Mouse (Mus musculus) hindbrain, embryonic 16.5 days (tissue): ENCODE data around the gene Rbm45. TPM values are rescaled to one million over a fixed set of nuclear protein-coding genes. Genes with fewer than 3 reads are reported as not detected.

Experiments used
- ATAC-seq: fragments of 200-750 bp; cut with Nextera tagmentation; 2 replicates; pipeline ENCODE4 v1.8.0; 2017; ENCODE audit warnings: moderate TSS enrichment, moderate library complexity
- H3K27ac ChIP-seq: fragments of 300-500 bp; sonication (generic); 2 replicates; pipeline ENCODE4 v1.5.1; 2014; ENCODE audit warnings: low read depth, mild to moderate bottlenecking, control low read depth, low read length, moderate library complexity
- H3K27me3 ChIP-seq: fragments of 300-500 bp; sonication (generic); replicated peaks from 2 replicates; pipeline ENCODE4 v1.6.1; 2014; ENCODE audit warnings: low read length; ENCODE audit not compliant: control insufficient read depth, insufficient read depth
- H3K36me3 ChIP-seq: fragments of 300-500 bp; sonication (generic); 2 replicates; pipeline ENCODE4 v1.6.1; 2014; ENCODE audit warnings: mild to moderate bottlenecking, low read length, moderate library complexity, mixed read lengths; ENCODE audit not compliant: control insufficient read depth, insufficient read depth
- H3K4me1 ChIP-seq: fragments of 300-500 bp; sonication (generic); 2 replicates; pipeline ENCODE4 v1.6.1; 2014; ENCODE audit warnings: low read depth, low read length; ENCODE audit not compliant: control insufficient read depth, insufficient read depth
- H3K4me2 ChIP-seq: fragments of 300-500 bp; sonication (generic); 2 replicates; pipeline ENCODE4 v1.6.1; 2014; ENCODE audit warnings: mild to moderate bottlenecking, low read length, control low read depth, moderate library complexity
- H3K4me3 ChIP-seq: fragments of 300-500 bp; sonication (generic); 2 replicates; pipeline ENCODE4 v1.5.1; 2014; ENCODE audit warnings: mild to moderate bottlenecking, low read length, control low read depth, moderate library complexity
- H3K9ac ChIP-seq: fragments of 300-500 bp; sonication (generic); 2 replicates; pipeline ENCODE4 v1.6.1; 2014; ENCODE audit warnings: low read depth, mild to moderate bottlenecking, control low read depth, low read length, moderate library complexity
- H3K9me3 ChIP-seq: fragments of 300-500 bp; sonication (generic); 2 replicates; pipeline ENCODE4 v1.6.1; 2014; ENCODE audit warnings: mild to moderate bottlenecking, low read length, moderate library complexity; ENCODE audit not compliant: control insufficient read depth
- WGBS: fragments of 180-500 bp; shearing (Covaris S2); extraction: QIAGEN DNeasy Blood & Tissue Kit; methylation state at CpG from one replicate; pipeline ENCODE4 v1.1.7; 2014; 5-methylcytosine and 5-hydroxymethylcytosine counted together
- polyA plus RNA-seq: library from polyadenylated mRNA; unstranded; fragments of >200 nt; fragmentation: Nextera tagmentation; extraction: Ambion mirVana; gene quantifications from 2 replicates; pipeline ENCODE4 v1.2.1, GENCODE M21; 2015

Gene Rbm45
- polyA plus RNA-seq, 1 experiment from 2014 or later, result 12.0 TPM

GRCm38 (mm10) chr2:76430539-76430938 lies 60.8 kb downstream of the Rbm45 start:
- H3K4me3 ChIP-seq, result no peak overlapping the region
- peaks cover 4% of the 10 kb centered on the region for H3K4me1 ChIP-seq
- ATAC-seq, result no peak
- H3K9me3 ChIP-seq, result no peaks in the 10 kb centered on the region
- H3K36me3 ChIP-seq, result no peaks in the 10 kb centered on the region
- no peak overlapping the region for H3K9ac ChIP-seq
- 83% methylated on average over 3 of the region's 3 CpGs for WGBS
- H3K27me3 ChIP-seq, result no peaks in the 10 kb centered on the region
- no peak overlapping the region for H3K4me2 ChIP-seq
- H3K27ac ChIP-seq, result no peak overlapping the region

Other genes starting within 250 kb of the Rbm45 start
- 1.2 TPM in 2 replicates for gene Pde11a, start 31.2 kb upstream of the Rbm45 start, polyA plus RNA-seq
- not detected in 2 replicates for gene Cyct, start 9.5 kb upstream of the Rbm45 start, polyA plus RNA-seq
- 22.8 and 27.5 TPM in 2 replicates for gene Osbpl6, start 36.5 kb downstream of the Rbm45 start, polyA plus RNA-seq